Mouse (Mus musculus) limb, embryonic 12.5 days (tissue): ENCODE measurements around the gene Cacna1e. TPM values are rescaled to one million over a fixed set of nuclear protein-coding genes. Genes with fewer than 3 reads are reported as not detected.

Source experiments
- ATAC-seq: fragments of 200-750 bp; cut with Nextera tagmentation; 2 replicates; pipeline ENCODE4 v1.8.0; 2017; ENCODE audit warnings: low read depth, moderate TSS enrichment; ENCODE audit not compliant: insufficient number of reproducible peaks, insufficient read depth, low FRiP score, low TSS enrichment
- H3K27ac ChIP-seq: fragments of 300-500 bp; sonication (generic); 2 replicates; pipeline ENCODE4 v1.5.1; 2016; ENCODE audit warnings: mild to moderate bottlenecking, moderate library complexity
- H3K27me3 ChIP-seq: fragments of 300-500 bp; sonication (generic); 2 replicates; pipeline ENCODE4 v1.6.1; 2016; ENCODE audit warnings: mild to moderate bottlenecking, moderate library complexity
- H3K36me3 ChIP-seq: fragments of 300-500 bp; sonication (generic); 2 replicates; pipeline ENCODE4 v1.6.1; 2016; ENCODE audit warnings: mild to moderate bottlenecking, moderate library complexity
- H3K4me1 ChIP-seq: fragments of 300-500 bp; sonication (generic); replicated peaks from 2 replicates; pipeline ENCODE4 v1.6.1; 2016
- H3K4me2 ChIP-seq: fragments of 300-500 bp; sonication (generic); 2 replicates; pipeline ENCODE4 v1.6.1; 2016; ENCODE audit warnings: mild to moderate bottlenecking, moderate library complexity
- H3K4me3 ChIP-seq: fragments of 300-500 bp; sonication (generic); replicated peaks from 2 replicates; pipeline ENCODE4 v1.5.1; 2016; ENCODE audit warnings: mild to moderate bottlenecking
- H3K9ac ChIP-seq: fragments of 300-500 bp; sonication (generic); replicated peaks from 2 replicates; pipeline ENCODE4 v1.6.1; 2016; ENCODE audit warnings: mild to moderate bottlenecking, moderate library complexity
- H3K9me3 ChIP-seq: fragments of 300-500 bp; sonication (generic); 2 replicates; pipeline ENCODE4 v1.6.1; 2016; ENCODE audit warnings: mild to moderate bottlenecking, moderate library complexity
- WGBS: fragments of 180-500 bp; shearing (Covaris S2); methylation state at CpG from one replicate; pipeline ENCODE4 v1.1.7; 2016; 5-methylcytosine and 5-hydroxymethylcytosine counted together
- polyA plus RNA-seq: library from polyadenylated mRNA; unstranded; fragments of >200 nt; fragmentation: Nextera tagmentation; extraction: Ambion mirVana; gene quantifications from 2 replicates; pipeline ENCODE4 v1.2.1, GENCODE M21; 2016

Cacna1e gene
- polyA plus RNA-seq, 1 experiment from 2014 or later = 1.2 TPM

DNA sequence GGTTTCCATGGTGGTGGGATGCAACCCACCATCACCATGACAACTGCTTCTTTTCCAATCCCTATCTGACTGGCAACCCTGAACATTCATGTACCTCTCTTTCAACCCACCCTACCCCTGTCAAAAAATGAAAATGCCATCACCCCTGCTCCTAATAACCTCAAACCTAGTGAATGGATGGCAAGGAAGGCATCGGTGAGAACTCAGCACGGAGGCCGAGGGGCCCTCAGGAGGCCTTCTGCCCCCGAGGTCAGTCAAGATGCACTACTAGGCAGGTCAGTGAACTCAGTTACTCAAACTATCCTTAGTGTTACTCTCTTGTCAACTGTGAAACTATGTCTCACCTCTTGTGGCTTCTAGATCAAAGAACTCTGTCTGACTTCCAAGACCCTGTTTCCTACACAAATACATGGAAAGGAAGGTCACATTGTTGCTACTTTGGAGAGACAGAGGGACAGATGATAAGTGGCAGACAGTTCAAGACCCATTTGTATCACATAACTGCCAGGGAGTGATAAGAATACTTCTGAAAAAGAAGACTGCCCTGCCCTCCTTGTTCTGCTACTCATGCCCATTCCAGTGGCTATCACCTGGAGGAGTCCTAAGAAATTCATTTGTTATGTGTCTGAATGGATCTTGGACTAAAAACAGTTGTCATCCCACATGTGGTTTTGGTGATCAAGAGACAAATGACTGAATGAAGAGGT, 176.6 kb downstream of the Cacna1e start:
- Histone ChIP-seq H3K9ac (no peak overlapping the region), H3K4me3 (no peak overlapping the region), H3K36me3 (no peaks in the 10 kb centered on the region), H3K9me3 (no peaks in the 10 kb centered on the region), H3K27ac (no peak overlapping the region), H3K27me3 (no peaks in the 10 kb centered on the region; the same call in 1 of the 2 replicates), H3K4me1 (peaks cover 39% of the 10 kb centered on the region), H3K4me2 (no peak overlapping the region)
- 92% methylated on average over 4 of the region's 4 CpGs for WGBS
- ATAC-seq = no peak

GRCm38 (mm10) chr1:154706974-154707373, 177.3 kb downstream of the Cacna1e start:
- H3K4me1 ChIP-seq = peaks cover 39% of the 10 kb centered on the region
- no peak for ATAC-seq
- no peak overlapping the region for H3K4me3 ChIP-seq
- WGBS = 60% methylated on average over 8 of the region's 8 CpGs
- H3K27ac ChIP-seq = no peak overlapping the region
- no peak overlapping the region for H3K9ac ChIP-seq
- no peaks in the 10 kb centered on the region; the same call in 1 of the 2 replicates for H3K27me3 ChIP-seq
- no peaks in the 10 kb centered on the region for H3K9me3 ChIP-seq
- H3K36me3 ChIP-seq = no peaks in the 10 kb centered on the region
- H3K4me2 ChIP-seq = no peak overlapping the region

GRCm38 (mm10) chr1:154705882-154706565, 178.3 kb downstream of the Cacna1e start:
- WGBS = 37% methylated on average over 7 of the region's 7 CpGs
- Histone ChIP-seq H3K4me2 (no peak overlapping the region), H3K4me1 (peaks cover 39% of the 10 kb centered on the region), H3K4me3 (no peak overlapping the region), H3K27me3 (no peaks in the 10 kb centered on the region; the same call in 1 of the 2 replicates), H3K9me3 (no peaks in the 10 kb centered on the region), H3K36me3 (no peaks in the 10 kb centered on the region), H3K27ac (no peak overlapping the region), H3K9ac (no peak overlapping the region)
- ATAC-seq = no peak

- Histone ChIP-seq H3K9ac (no peak overlapping the region), H3K4me2 (peak overlapping the region; percentile 3; the same call in 1 of the 2 replicates), H3K4me1 (peaks cover 39% of the 10 kb centered on the region), H3K4me3 (no peak overlapping the region), H3K27me3 (no peaks in the 10 kb centered on the region; the same call in 1 of the 2 replicates), H3K9me3 (no peaks in the 10 kb centered on the region), H3K27ac (peak overlapping the region; percentile 57; the same call in 1 of the 2 replicates), H3K36me3 (no peaks in the 10 kb centered on the region)
- peak; percentile 79 for ATAC-seq
- 18% methylated on average over 11 of the region's 11 CpGs for WGBS
These were observed 179.6 kb downstream of the Cacna1e start for GRCm38 (mm10) chr1:154704558-154705185.

- H3K4me2 ChIP-seq = no peak overlapping the region
- H3K27ac ChIP-seq = no peak overlapping the region
- H3K9ac ChIP-seq = no peak overlapping the region
- no peak for ATAC-seq
- H3K9me3 ChIP-seq = no peaks in the 10 kb centered on the region
- H3K27me3 ChIP-seq = no peaks in the 10 kb centered on the region; the same call in 1 of the 2 replicates
- no peaks in the 10 kb centered on the region for H3K36me3 ChIP-seq
- H3K4me1 ChIP-seq = peaks cover 39% of the 10 kb centered on the region
- 84% methylated on average over 2 of the region's 2 CpGs for WGBS
- no peak overlapping the region for H3K4me3 ChIP-seq
These were observed 181.7 kb downstream of the Cacna1e start for GRCm38 (mm10) chr1:154702623-154703022.

DNA sequence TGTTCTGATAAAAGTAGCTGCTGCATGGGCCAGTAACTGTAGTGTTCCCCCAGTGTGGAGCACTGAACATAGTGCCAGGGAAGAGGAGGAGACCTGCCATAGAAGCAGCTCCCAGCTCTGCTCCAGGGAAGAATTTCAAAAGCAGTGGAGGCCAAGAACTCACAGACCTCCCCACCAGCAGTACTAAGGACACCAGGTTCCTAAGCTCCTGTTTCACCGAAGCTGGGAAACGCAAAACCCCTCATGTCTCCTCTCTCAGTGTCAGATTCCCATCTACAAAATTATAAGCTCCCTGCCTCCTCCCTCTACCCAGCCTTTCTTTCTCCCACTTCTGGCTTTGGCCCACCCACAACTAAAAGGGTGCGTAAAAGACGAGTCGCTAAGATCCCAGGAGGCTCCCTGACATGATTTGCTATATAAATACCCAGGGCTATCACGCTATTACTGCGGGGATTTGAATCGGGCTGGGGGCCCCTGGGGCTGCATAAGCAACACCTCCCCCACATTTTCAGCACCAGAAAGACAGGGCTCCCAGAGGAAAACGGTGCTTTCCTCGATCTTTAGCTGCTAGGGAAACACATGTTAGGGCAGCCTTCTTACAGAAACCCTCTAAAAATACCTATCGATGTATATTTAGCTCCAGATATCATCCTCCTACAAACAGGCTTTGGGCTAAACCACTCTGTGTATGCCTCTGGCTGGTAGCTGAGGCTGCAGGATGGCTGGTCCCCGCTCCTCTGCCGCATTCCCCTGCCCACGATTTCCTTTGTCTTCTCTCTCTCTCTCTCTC, 195.2 kb downstream of the Cacna1e start:
- Histone ChIP-seq H3K27ac (no peak overlapping the region), H3K4me2 (no peak overlapping the region), H3K36me3 (no peaks in the 10 kb centered on the region), H3K9me3 (no peaks in the 10 kb centered on the region), H3K9ac (no peak overlapping the region), H3K4me3 (no peak overlapping the region), H3K4me1 (peaks cover 4% of the 10 kb centered on the region; the same call in 1 of the 2 replicates), H3K27me3 (no peaks in the 10 kb centered on the region)
- ATAC-seq = no peak
- 40% methylated on average over 14 of the region's 14 CpGs for WGBS

GRCm38 (mm10) chr1:154686861-154687260, 197.4 kb downstream of the Cacna1e start:
- no peaks in the 10 kb centered on the region for H3K27me3 ChIP-seq
- WGBS = 83% methylated on average over 6 of the region's 6 CpGs
- no peak overlapping the region for H3K4me3 ChIP-seq
- no peaks in the 10 kb centered on the region for H3K9me3 ChIP-seq
- peaks cover 4% of the 10 kb centered on the region; the same call in 1 of the 2 replicates for H3K4me1 ChIP-seq
- H3K4me2 ChIP-seq = no peak overlapping the region
- H3K36me3 ChIP-seq = no peaks in the 10 kb centered on the region
- ATAC-seq = no peak
- H3K9ac ChIP-seq = no peak overlapping the region
- no peak overlapping the region for H3K27ac ChIP-seq

GRCm38 (mm10) chr1:154683477-154684106, 200.7 kb downstream of the Cacna1e start:
- Histone ChIP-seq H3K4me2 (no peak overlapping the region), H3K36me3 (no peaks in the 10 kb centered on the region), H3K9ac (no peak overlapping the region), H3K4me3 (no peak overlapping the region), H3K27ac (no peak overlapping the region), H3K4me1 (no peaks in the 10 kb centered on the region), H3K9me3 (no peaks in the 10 kb centered on the region), H3K27me3 (no peaks in the 10 kb centered on the region)
- no peak for ATAC-seq
- WGBS = 57% methylated on average over 1 of the region's 1 CpGs

- no peak overlapping the region for H3K27ac ChIP-seq
- no peak overlapping the region for H3K4me3 ChIP-seq
- ATAC-seq = no peak
- H3K36me3 ChIP-seq = no peaks in the 10 kb centered on the region
- no peaks in the 10 kb centered on the region for H3K4me1 ChIP-seq
- H3K4me2 ChIP-seq = no peak overlapping the region
- WGBS = 64% methylated on average over 1 of the region's 1 CpGs
- H3K9ac ChIP-seq = no peak overlapping the region
- H3K9me3 ChIP-seq = no peaks in the 10 kb centered on the region
- no peaks in the 10 kb centered on the region for H3K27me3 ChIP-seq
These were observed 205.3 kb downstream of the Cacna1e start for GRCm38 (mm10) chr1:154678989-154679388.

- ATAC-seq = no peak
- Histone ChIP-seq H3K27me3 (no peaks in the 10 kb centered on the region), H3K4me3 (no peak overlapping the region), H3K9me3 (no peaks in the 10 kb centered on the region), H3K36me3 (no peaks in the 10 kb centered on the region), H3K9ac (no peak overlapping the region), H3K27ac (no peak overlapping the region), H3K4me2 (no peak overlapping the region), H3K4me1 (no peaks in the 10 kb centered on the region)
- WGBS = 82% methylated on average over 3 of the region's 3 CpGs
These were observed 206.2 kb downstream of the Cacna1e start for GRCm38 (mm10) chr1:154678151-154678550.
